Mouse (Mus musculus) midbrain, embryonic 14.5 days (tissue): Measurements from ENCODE around the gene Eps8. TPM values are rescaled to one million over a fixed set of nuclear protein-coding genes. Genes with fewer than 3 reads are reported as not detected.

ENCODE experiments used
- ATAC-seq: fragments of 200-750 bp; cut with Nextera tagmentation; 2 replicates; pipeline ENCODE4 v1.8.0; 2017; ENCODE audit warnings: moderate number of reproducible peaks, moderate library complexity; ENCODE audit not compliant: low FRiP score, low TSS enrichment
- DNase-seq: peaks from one replicate; pipeline ENCODE4 v3.0.0-alpha.2; 2015
- H3K27ac ChIP-seq: fragments of 300-500 bp; sonication (generic); replicated peaks from 2 replicates; pipeline ENCODE4 v1.5.1; 2014; ENCODE audit warnings: mild to moderate bottlenecking, low read depth, low read length, moderate library complexity
- H3K27me3 ChIP-seq: fragments of 300-500 bp; sonication (generic); 2 replicates; pipeline ENCODE4 v1.6.1; 2014; ENCODE audit warnings: low read length, control low read depth, mixed read lengths; ENCODE audit not compliant: control insufficient read depth, insufficient read depth
- H3K36me3 ChIP-seq: fragments of 300-500 bp; sonication (generic); 2 replicates; pipeline ENCODE4 v1.6.1; 2014; ENCODE audit warnings: low read length, control low read depth; ENCODE audit not compliant: control insufficient read depth, insufficient read depth
- H3K4me1 ChIP-seq: fragments of 300-500 bp; sonication (generic); 2 replicates; pipeline ENCODE4 v1.6.1; 2014; ENCODE audit warnings: mild to moderate bottlenecking, antibody characterized with exemption, low read length, control low read depth; ENCODE audit not compliant: control insufficient read depth, insufficient read depth
- H3K4me2 ChIP-seq: fragments of 300-500 bp; sonication (generic); 2 replicates; pipeline ENCODE4 v1.6.1; 2014; ENCODE audit warnings: mild to moderate bottlenecking, low read length, moderate library complexity
- H3K4me3 ChIP-seq: fragments of 300-500 bp; sonication (generic); replicated peaks from 2 replicates; pipeline ENCODE4 v1.5.1; 2014; ENCODE audit warnings: low read depth, low read length
- H3K9ac ChIP-seq: fragments of 300-500 bp; sonication (generic); replicated peaks from 2 replicates; pipeline ENCODE4 v1.6.1; 2014; ENCODE audit warnings: mild to moderate bottlenecking, low read length, moderate library complexity
- H3K9me3 ChIP-seq: fragments of 300-500 bp; sonication (generic); 2 replicates; pipeline ENCODE4 v1.6.1; 2016; ENCODE audit warnings: low read length, control low read depth, mixed read lengths; ENCODE audit not compliant: control insufficient read depth
- WGBS: fragments of 180-500 bp; shearing (Covaris S2); extraction: QIAGEN DNeasy Blood & Tissue Kit; methylation state at CpG from one replicate; pipeline ENCODE4 v1.1.7; 2014; 5-methylcytosine and 5-hydroxymethylcytosine counted together
- polyA plus RNA-seq: library from polyadenylated mRNA; unstranded; fragments of >200 nt; fragmentation: Nextera tagmentation; extraction: Ambion mirVana; gene quantifications from 2 replicates; pipeline ENCODE4 v1.2.1, GENCODE M21; 2014

Eps8 gene
- polyA plus RNA-seq, 1 experiment from 2014 or later, result 19.2 TPM

DNA sequence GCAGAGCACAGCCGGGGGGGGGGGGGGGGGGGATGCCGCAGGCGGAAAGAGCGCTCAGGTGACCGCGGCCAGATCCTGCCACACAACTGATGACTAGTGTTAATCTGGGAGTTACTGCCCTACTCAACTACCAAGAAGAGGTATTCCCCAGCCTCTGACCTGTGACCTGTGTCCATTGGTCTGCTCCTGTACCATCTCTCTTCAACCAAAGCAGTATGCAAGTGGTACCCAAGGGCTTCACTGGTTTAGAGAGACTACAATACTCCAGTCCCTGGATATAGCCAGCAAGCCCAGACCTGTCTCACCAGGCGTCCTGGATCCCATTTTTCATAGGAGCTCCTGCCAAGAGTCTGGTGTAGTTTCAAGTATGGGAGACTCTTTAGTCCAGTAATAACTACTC is 5.1 kb downstream of the Eps8 start:
- no peak; the same call in 1 of the 2 replicates for ATAC-seq
- DNase-seq, result no peak

DNA sequence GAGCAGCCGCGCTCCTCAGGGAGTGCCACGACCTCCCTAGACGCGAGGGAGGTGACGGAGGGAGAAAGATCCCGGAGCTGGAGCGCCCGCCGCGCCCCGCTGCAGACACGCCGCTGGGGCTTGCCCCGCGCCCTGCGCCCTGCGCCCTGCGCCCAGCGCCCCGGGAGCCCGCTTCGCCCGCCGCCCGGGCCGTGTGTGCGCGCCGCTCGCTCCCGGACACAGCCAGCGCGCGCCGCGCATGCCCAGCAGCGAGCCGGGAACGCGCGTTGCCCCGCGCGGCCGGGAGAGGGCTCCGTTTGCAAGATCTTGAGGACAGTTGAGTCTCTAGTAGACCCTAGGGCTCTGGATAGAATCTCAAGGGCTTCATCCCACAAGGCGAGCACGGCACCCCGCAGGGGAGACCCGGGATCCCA is 5.6 kb downstream of the Eps8 start:
- Histone ChIP-seq H3K4me3 (peak overlapping the region; percentile 78), H3K9ac (peak overlapping the region; percentile 80), H3K27ac (no peak overlapping the region), H3K4me2 (peak overlapping the region; percentile 87), H3K36me3 (no peaks in the 10 kb centered on the region), H3K27me3 (peaks cover 9% of the 10 kb centered on the region; the same call in 1 of the 2 replicates), H3K4me1 (peaks cover 7% of the 10 kb centered on the region; the same call in 1 of the 2 replicates), H3K9me3 (no peaks in the 10 kb centered on the region)
- WGBS, result 1% methylated on average over 50 of the region's 51 CpGs
- peak; percentile 93 for DNase-seq
- peak; percentile 86 for ATAC-seq

More for the DNA sequence above, 5.1 kb downstream of the Eps8 start:
- Histone ChIP-seq H3K4me1 (peaks cover 7% of the 10 kb centered on the region; the same call in 1 of the 2 replicates), H3K27me3 (peaks cover 9% of the 10 kb centered on the region; the same call in 1 of the 2 replicates), H3K36me3 (no peaks in the 10 kb centered on the region), H3K4me2 (peak overlapping the region; percentile 87), H3K9ac (peak overlapping the region; percentile 80; the same call in 1 of the 2 replicates), H3K4me3 (peak overlapping the region; percentile 78), H3K27ac (no peak overlapping the region), H3K9me3 (no peaks in the 10 kb centered on the region)
- 26% methylated on average over 5 of the region's 7 CpGs for WGBS

DNA sequence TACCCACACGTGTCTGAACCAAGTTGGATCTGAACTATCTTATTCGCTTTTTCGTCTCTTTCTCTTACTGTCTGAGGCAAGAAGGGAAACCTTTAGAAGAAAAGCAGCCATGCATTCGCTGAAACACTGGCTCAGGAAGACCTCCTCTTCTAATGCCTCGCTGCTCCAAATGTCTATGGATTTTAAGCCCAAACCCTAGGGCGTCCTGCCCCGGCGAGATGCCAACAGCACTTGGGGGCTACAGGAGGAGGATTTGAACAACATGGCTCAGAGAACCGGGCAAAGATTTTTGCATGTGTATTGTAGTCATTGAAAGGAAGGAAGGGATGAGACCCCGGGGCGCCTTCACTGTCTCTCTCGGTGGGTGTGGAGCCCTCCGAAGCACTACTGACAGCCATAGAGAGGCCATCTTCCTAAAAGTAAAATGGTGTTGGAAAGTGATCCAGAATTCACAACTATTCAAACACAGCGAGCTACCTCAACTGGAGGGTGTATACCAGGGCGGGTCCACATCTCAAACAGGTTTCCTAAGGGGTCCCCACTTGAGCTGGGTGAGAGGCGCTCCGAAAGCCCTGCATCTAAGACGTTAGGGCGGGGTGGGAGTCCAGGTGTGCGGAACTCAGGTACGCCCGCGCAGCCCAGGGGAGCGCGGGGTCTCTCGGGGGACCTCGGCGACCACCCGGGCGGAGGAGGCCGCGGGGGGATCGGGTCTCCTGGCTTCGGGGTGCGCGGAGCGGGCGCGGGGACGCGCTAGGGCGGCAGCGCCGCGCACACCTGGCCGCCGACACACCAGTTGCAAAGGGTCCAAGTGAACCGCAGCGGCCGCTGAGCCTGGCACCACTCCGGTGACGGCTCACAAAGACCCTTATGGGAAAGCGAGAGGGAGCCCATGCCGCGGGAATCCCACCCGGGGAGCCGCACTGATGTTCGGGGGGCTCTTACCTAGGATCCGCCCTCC is 6.3 kb downstream of the Eps8 start:
- WGBS, result under 1% methylated on average over 59 of the region's 59 CpGs
- peak; percentile 54 for DNase-seq
- Histone ChIP-seq H3K36me3 (no peaks in the 10 kb centered on the region), H3K9ac (peak overlapping the region; percentile 80), H3K4me1 (peaks cover 7% of the 10 kb centered on the region; the same call in 1 of the 2 replicates), H3K4me3 (peak overlapping the region; percentile 78), H3K27ac (0 out of 2 replicates have a peak overlapping the region, but pooled peaks have one; percentile 13), H3K9me3 (no peaks in the 10 kb centered on the region), H3K27me3 (peaks cover 9% of the 10 kb centered on the region; the same call in 1 of the 2 replicates), H3K4me2 (peak overlapping the region; percentile 87)
- ATAC-seq, result peak; percentile 69

DNA sequence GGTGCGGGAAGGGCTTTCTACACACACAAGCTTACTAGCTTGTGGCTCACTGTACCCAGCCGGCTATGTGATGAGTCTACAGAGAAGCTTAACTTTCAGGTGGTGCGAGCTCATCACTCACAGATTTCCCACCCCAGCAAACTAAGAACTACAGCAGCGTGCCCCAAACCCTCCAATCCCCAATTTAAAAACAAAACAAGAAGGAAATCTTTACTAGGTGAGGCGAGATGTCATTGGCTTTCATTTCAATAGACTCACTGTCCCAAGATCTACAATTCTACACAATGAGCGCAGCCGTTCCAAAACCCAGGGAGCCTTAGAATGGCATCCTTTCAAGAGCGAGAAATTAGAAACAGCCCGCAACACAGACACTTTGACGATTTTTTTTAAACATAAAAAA is 7.0 kb downstream of the Eps8 start:
- Histone ChIP-seq H3K9me3 (no peaks in the 10 kb centered on the region), H3K27ac (no peak overlapping the region), H3K4me2 (peak overlapping the region; percentile 87), H3K4me1 (peaks cover 7% of the 10 kb centered on the region; the same call in 1 of the 2 replicates), H3K36me3 (no peaks in the 10 kb centered on the region), H3K4me3 (peak overlapping the region; percentile 78), H3K27me3 (peaks cover 9% of the 10 kb centered on the region; the same call in 1 of the 2 replicates), H3K9ac (no peak overlapping the region)
- ATAC-seq, result no peak
- DNase-seq, result no peak
- WGBS, result 10% methylated on average over 10 of the region's 10 CpGs

DNA sequence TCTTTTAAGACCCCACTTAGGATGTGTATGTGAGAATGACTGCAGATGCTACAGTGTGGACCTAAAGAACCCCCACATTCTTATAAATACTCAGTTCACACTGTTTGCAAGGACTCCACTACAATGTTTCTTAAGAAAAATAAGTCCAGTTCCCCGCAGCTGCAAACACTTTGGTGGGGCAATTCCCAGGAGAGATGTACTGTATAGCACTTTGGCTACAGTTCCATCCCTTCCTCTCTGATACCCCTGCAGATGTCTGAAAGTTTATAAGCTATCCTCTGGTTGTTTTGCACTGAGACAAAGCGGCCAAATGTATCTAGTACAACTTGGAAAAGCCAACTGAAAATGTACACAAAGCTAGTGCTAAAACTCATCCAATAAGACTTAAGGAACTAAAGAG is 8.0 kb downstream of the Eps8 start:
- peaks cover 7% of the 10 kb centered on the region; the same call in 1 of the 2 replicates for H3K4me1 ChIP-seq
- no peak for ATAC-seq
- no peak overlapping the region for H3K4me3 ChIP-seq
- no peaks in the 10 kb centered on the region for H3K9me3 ChIP-seq
- no peak overlapping the region for H3K9ac ChIP-seq
- H3K27me3 ChIP-seq, result peaks cover 9% of the 10 kb centered on the region; the same call in 1 of the 2 replicates
- DNase-seq, result no peak
- no peaks in the 10 kb centered on the region for H3K36me3 ChIP-seq
- H3K4me2 ChIP-seq, result no peak overlapping the region
- H3K27ac ChIP-seq, result no peak overlapping the region
- 88% methylated on average over 2 of the region's 2 CpGs for WGBS

DNA sequence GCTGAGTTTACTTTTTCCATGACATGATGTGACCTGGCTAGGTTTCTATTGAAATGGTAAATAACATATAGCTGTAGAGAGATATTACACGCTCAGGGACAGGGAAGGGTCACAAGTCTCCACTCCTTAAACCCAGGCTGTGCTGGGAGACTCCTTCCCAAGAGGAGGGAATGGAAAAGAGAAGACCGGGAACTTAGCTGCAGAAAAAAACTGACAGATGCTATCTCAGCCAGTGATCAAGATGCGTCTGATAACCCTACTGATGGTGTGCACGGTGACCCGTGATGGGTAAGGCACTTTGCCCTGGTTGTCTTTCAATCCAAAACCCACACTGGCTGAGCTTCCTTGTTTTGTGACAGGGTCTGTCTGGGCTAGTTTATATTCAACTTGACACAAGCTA is 9.8 kb downstream of the Eps8 start:
- H3K4me1 ChIP-seq, result peaks cover 7% of the 10 kb centered on the region; the same call in 1 of the 2 replicates
- ATAC-seq (no peak), DNase-seq (no peak)
- 84% methylated on average over 5 of the region's 5 CpGs for WGBS
- no peak overlapping the region for H3K4me2 ChIP-seq
- no peak overlapping the region for H3K4me3 ChIP-seq
- H3K27me3 ChIP-seq, result peaks cover 9% of the 10 kb centered on the region; the same call in 1 of the 2 replicates
- no peaks in the 10 kb centered on the region for H3K9me3 ChIP-seq
- no peak overlapping the region for H3K27ac ChIP-seq
- no peak overlapping the region for H3K9ac ChIP-seq
- no peaks in the 10 kb centered on the region for H3K36me3 ChIP-seq

DNA sequence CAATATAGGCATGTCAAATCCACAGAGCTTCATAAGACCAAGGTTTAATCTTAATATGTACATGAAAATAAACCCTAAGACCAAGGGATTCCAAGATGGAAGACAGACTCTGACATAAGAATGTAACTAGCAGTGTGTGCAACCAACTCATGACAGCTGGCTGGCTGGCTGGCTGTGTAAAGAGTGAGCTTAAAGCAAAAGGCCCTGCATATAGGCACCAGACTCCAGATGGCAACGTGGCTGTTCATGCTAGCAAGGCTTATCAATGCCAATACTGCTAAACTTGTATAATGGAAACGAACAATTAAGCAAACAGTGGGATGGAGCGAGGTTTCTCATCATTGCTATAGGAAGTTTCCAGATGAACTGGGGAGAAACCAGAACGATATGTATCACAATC is 10.9 kb downstream of the Eps8 start:
- no peak overlapping the region for H3K27ac ChIP-seq
- 0 out of 2 replicates have a peak, but pooled peaks cover 2% of the 10 kb centered on the region for H3K4me1 ChIP-seq
- DNase-seq (no peak), ATAC-seq (no peak)
- 82% methylated on average over 4 of the region's 4 CpGs for WGBS
- no peak overlapping the region for H3K4me3 ChIP-seq
- no peaks in the 10 kb centered on the region for H3K36me3 ChIP-seq
- peaks cover 9% of the 10 kb centered on the region; the same call in 1 of the 2 replicates for H3K27me3 ChIP-seq
- no peaks in the 10 kb centered on the region for H3K9me3 ChIP-seq
- H3K4me2 ChIP-seq, result no peak overlapping the region
- H3K9ac ChIP-seq, result no peak overlapping the region

DNA sequence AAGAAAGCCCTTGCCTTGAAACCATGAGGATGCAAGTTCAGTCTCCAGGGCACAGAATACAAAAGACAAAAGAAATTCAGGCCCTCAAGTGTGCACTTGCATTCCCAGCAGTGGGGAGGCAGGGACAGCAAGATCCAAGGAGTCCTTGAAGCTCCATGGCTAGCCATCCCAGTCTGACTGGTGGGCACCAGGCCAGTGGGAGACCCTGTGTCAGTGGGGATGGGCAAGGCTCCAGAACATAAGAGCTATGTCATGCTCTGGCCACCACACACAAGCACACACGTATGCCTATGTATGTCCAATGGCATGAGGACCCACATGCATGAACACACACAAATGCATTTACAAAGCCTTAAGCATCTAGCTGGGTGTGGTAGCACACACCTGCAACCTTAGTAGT is 13.0 kb downstream of the Eps8 start:
- Histone ChIP-seq H3K9me3 (no peaks in the 10 kb centered on the region), H3K4me3 (no peak overlapping the region), H3K4me2 (no peak overlapping the region), H3K9ac (no peak overlapping the region), H3K4me1 (no peaks in the 10 kb centered on the region), H3K27me3 (no peaks in the 10 kb centered on the region), H3K27ac (no peak overlapping the region), H3K36me3 (no peaks in the 10 kb centered on the region)
- ATAC-seq (no peak), DNase-seq (no peak)
- WGBS, result 86% methylated on average over 1 of the region's 1 CpGs
